Mouse (Mus musculus) stomach, embryonic 14.5 days (tissue): ENCODE measurements around the gene Tmem240. TPM values are rescaled to one million over a fixed set of nuclear protein-coding genes. Genes with fewer than 3 reads are reported as not detected.

Source experiments
- ATAC-seq: fragments of 200-750 bp; cut with Nextera tagmentation; 2 replicates; pipeline ENCODE4 v1.8.0; 2017; ENCODE audit warnings: low read depth, moderate TSS enrichment; ENCODE audit not compliant: insufficient number of reproducible peaks, insufficient read depth, low FRiP score
- H3K27ac ChIP-seq: fragments of 300-500 bp; sonication (generic); 2 replicates; pipeline ENCODE4 v1.5.1; 2014; ENCODE audit warnings: mild to moderate bottlenecking, low read length, moderate library complexity, mixed read lengths
- H3K27me3 ChIP-seq: fragments of 300-500 bp; sonication (generic); 2 replicates; pipeline ENCODE4 v1.6.1; 2014; ENCODE audit warnings: low read length, control low read depth, mixed read lengths; ENCODE audit not compliant: control insufficient read depth, insufficient read depth
- H3K36me3 ChIP-seq: fragments of 300-500 bp; sonication (generic); 2 replicates; pipeline ENCODE4 v1.6.1; 2014; ENCODE audit warnings: mild to moderate bottlenecking, control low read depth, low read length, moderate library complexity, mixed read lengths; ENCODE audit not compliant: control insufficient read depth, insufficient read depth
- H3K4me1 ChIP-seq: fragments of 300-500 bp; sonication (generic); 2 replicates; pipeline ENCODE4 v1.6.1; 2014; ENCODE audit warnings: low read length, control low read depth, mixed read lengths; ENCODE audit not compliant: control insufficient read depth, insufficient read depth
- H3K4me2 ChIP-seq: fragments of 300-500 bp; sonication (generic); replicated peaks from 2 replicates; pipeline ENCODE4 v1.6.1; 2014; ENCODE audit warnings: low read depth, low read length, control low read depth
- H3K4me3 ChIP-seq: fragments of 300-500 bp; sonication (generic); 2 replicates; pipeline ENCODE4 v1.5.1; 2014; ENCODE audit warnings: low read depth, low read length, control low read depth
- H3K9ac ChIP-seq: fragments of 300-500 bp; sonication (generic); replicated peaks from 2 replicates; pipeline ENCODE4 v1.6.1; 2014; ENCODE audit warnings: low read depth, mild to moderate bottlenecking, control low read depth, low read length, moderate library complexity, mixed read lengths
- H3K9me3 ChIP-seq: fragments of 300-500 bp; sonication (generic); 2 replicates; pipeline ENCODE4 v1.6.1; 2016; ENCODE audit warnings: low read depth, low read length, control low read depth; ENCODE audit not compliant: control insufficient read depth
- WGBS: fragments of 180-500 bp; shearing (Covaris S2); extraction: QIAGEN DNeasy Blood & Tissue Kit; methylation state at CpG from one replicate; pipeline ENCODE4 v1.1.7; 2014; 5-methylcytosine and 5-hydroxymethylcytosine counted together
- polyA plus RNA-seq: library from polyadenylated mRNA; unstranded; fragments of >200 nt; fragmentation: Nextera tagmentation; extraction: Ambion mirVana; gene quantifications from 2 replicates; pipeline ENCODE4 v1.2.1, GENCODE M21; 2014

Gene Tmem240
- polyA plus RNA-seq, 1 experiment from 2014 or later = 0.56 TPM

GRCm38 (mm10) chr4:155757011-155757410, 22.4 kb downstream of the Tmem240 start:
- no peaks in the 10 kb centered on the region for H3K9me3 ChIP-seq
- ATAC-seq = no peak
- no peak overlapping the region for H3K4me3 ChIP-seq
- no peak overlapping the region for H3K27ac ChIP-seq
- WGBS = 92% methylated on average over 12 of the region's 12 CpGs
- no peaks in the 10 kb centered on the region for H3K27me3 ChIP-seq
- no peak overlapping the region for H3K9ac ChIP-seq
- H3K36me3 ChIP-seq = peaks cover 48% of the 10 kb centered on the region
- peaks cover 16% of the 10 kb centered on the region for H3K4me1 ChIP-seq
- H3K4me2 ChIP-seq = no peak overlapping the region

DNA sequence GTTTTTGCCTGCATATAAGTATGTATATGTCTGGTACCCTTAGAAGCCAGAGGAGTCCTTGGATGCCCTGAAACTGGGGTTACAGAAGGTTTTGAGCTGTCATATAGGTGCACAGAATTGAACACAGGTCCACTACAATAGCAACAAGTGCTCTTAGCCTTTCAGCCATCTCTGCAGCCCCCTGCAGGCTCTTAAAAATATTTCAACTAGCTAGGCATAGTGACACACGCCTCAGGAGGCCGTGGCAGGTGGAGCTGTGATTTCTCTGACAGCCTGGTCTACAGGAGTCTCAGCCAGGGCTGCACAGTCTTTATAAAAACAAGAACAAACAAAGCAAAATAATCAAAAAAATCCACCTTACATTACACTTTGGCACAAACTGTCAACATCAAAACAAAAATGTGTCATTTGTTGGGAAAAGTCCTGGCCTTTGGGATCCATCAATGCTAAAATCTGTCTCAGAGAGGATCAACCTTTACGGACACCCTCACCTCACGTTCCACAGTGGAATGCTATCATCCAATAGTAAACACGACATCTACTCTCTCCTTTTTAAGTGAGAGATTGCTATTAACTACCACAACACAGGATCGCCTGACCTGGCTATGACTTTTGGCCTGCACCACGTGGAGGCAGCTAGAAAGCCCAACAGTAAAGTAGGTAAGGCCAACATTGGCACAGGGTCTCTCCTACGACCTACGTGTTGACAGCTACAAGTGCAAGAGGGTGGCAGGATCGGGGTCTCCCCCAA, 25.4 kb downstream of the Tmem240 start:
- Histone ChIP-seq H3K9ac (peak overlapping the region; percentile 77), H3K9me3 (no peaks in the 10 kb centered on the region), H3K4me3 (peak overlapping the region; percentile 87), H3K27ac (no peak overlapping the region; the same call in 1 of the 2 replicates), H3K36me3 (peaks cover 24% of the 10 kb centered on the region), H3K27me3 (no peaks in the 10 kb centered on the region), H3K4me1 (peaks cover 16% of the 10 kb centered on the region), H3K4me2 (peak overlapping the region; percentile 98)
- 2% methylated on average over 10 of the region's 10 CpGs for WGBS
- ATAC-seq = no peak

DNA sequence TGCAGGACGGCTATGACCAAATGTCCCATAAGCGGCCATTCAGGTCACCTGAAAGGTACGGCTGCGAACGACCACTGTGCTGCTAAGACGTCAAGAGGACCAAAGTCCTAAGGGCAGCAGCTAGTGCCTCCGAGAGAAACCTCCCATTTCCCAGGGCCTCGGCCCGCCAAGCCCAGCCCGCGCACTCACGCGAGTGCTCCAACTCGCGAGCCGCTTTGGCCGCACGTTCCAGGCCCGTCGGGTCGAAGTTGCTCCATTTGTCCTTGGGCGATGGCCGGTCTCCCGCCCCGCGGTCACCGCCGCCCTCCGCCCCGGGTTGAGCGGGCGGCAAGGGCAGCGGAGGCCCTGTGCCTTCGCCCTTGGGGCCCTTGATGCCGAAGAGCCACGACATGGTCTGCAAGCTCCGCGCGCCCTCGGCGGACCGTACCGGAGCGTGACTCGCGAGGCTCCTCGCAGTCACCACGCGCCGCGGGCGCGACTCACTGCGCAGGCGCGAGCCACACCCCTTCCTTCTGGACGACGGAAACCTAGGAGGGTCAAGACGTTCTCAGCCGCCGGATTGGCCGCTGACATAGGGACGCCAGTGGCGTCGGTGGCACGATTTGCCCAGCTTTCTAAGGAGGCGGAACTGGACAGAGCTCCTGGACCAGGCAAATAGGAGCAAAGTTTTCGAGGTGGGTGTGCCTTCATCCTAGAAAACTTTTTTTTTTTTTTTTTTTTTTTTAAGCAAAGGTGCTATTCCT, 26.2 kb downstream of the Tmem240 start, which contains the start of gene Atad3a:
Gene Atad3a (minus strand): TSS at position 481 of the 743 bp plus-strand sequence.
- ATAC-seq = peak; percentile 96
- under 1% methylated on average over 68 of the region's 68 CpGs for WGBS
- H3K4me3 ChIP-seq = peak within 1 kb of the TSS; percentile 87

GRCm38 (mm10) chr4:155761356-155762099, 26.9 kb downstream of the Tmem240 start:
- ATAC-seq = no peak
- peaks cover 16% of the 10 kb centered on the region for H3K4me1 ChIP-seq
- peak overlapping the region; percentile 87 for H3K4me3 ChIP-seq
- no peaks in the 10 kb centered on the region for H3K27me3 ChIP-seq
- H3K9me3 ChIP-seq = no peaks in the 10 kb centered on the region
- peak overlapping the region; percentile 96 for H3K4me2 ChIP-seq
- peak overlapping the region; percentile 40 for H3K27ac ChIP-seq
- H3K36me3 ChIP-seq = peaks cover 11% of the 10 kb centered on the region
- H3K9ac ChIP-seq = peak overlapping the region; percentile 77
- WGBS = 2% methylated on average over 28 of the region's 28 CpGs

More for the DNA sequence above, 26.2 kb downstream of the Tmem240 start, which contains the start of gene Atad3a:
- Histone ChIP-seq H3K4me2 (peak within 1 kb of the TSS; percentile 98), H3K4me1 (peaks cover 16% of the 10 kb centered on the region), H3K36me3 (peaks cover 19% of the 10 kb centered on the region), H3K9me3 (no peaks in the 10 kb centered on the region), H3K27me3 (no peaks in the 10 kb centered on the region), H3K9ac (peak within 1 kb of the TSS; percentile 77), H3K27ac (peak within 1 kb of the TSS; percentile 40)

GRCm38 (mm10) chr4:155762357-155762756, 27.8 kb downstream of the Tmem240 start:
- Histone ChIP-seq H3K36me3 (peaks cover 3% of the 10 kb centered on the region), H3K4me2 (no peak overlapping the region), H3K4me3 (no peak overlapping the region), H3K4me1 (peaks cover 16% of the 10 kb centered on the region), H3K9me3 (no peaks in the 10 kb centered on the region), H3K27me3 (no peaks in the 10 kb centered on the region), H3K9ac (no peak overlapping the region), H3K27ac (no peak overlapping the region)
- ATAC-seq = no peak
- WGBS = 87% methylated on average over 3 of the region's 3 CpGs

- Histone ChIP-seq H3K27me3 (no peaks in the 10 kb centered on the region), H3K4me1 (peaks cover 16% of the 10 kb centered on the region; the same call in 1 of the 2 replicates), H3K36me3 (no peaks in the 10 kb centered on the region), H3K9ac (0 out of 2 replicates have a peak overlapping the region, but pooled peaks have one; percentile 47), H3K4me2 (peak overlapping the region; percentile 69), H3K9me3 (no peaks in the 10 kb centered on the region), H3K27ac (no peak overlapping the region; the same call in 1 of the 2 replicates), H3K4me3 (peak overlapping the region; percentile 47)
- no peak for ATAC-seq
- 64% methylated on average over 5 of the region's 5 CpGs for WGBS
These were observed 34.9 kb downstream of the Tmem240 start for GRCm38 (mm10) chr4:155769496-155769879.

- Histone ChIP-seq H3K4me3 (peak overlapping the region; percentile 47), H3K9ac (peak overlapping the region; percentile 47), H3K27me3 (no peaks in the 10 kb centered on the region), H3K9me3 (no peaks in the 10 kb centered on the region), H3K4me1 (peaks cover 19% of the 10 kb centered on the region; the same call in 1 of the 2 replicates), H3K36me3 (no peaks in the 10 kb centered on the region), H3K27ac (peak overlapping the region; percentile 56), H3K4me2 (peak overlapping the region; percentile 69)
- WGBS = under 1% methylated on average over 39 of the region's 39 CpGs
- peak; percentile 90 for ATAC-seq
These were observed 35.4 kb downstream of the Tmem240 start for GRCm38 (mm10) chr4:155769880-155770512.
